Comparison of ENCODE assay signal across 11 mouse cellular contexts in the genomic region with DNA sequence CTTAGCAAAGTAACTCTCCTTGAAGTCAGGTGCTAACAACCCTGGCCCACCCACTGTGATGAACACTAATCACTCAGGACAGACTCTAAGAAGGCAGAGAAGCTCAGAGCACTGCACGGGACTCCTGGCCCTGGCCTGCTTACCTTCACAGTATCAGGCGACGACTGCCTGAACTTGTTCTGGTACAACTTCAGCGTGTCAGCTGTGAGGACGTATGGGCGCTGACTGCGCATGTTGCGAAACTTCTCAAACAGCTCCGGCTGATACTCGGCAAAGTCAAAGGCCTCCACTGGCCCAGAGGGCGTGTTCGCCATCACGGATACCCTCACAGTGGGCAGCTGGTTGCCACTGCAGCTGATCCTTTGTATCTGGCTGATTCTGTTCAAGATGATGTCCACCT. TPM values are rescaled to one million over a fixed set of nuclear protein-coding genes. Genes with fewer than 3 reads are reported as not detected.
"Had no signal": no experiment of that assay in that cellular context is flagged by ENCODE, and none has a peak within 500 bp of the region (broad histone marks: within the 10 kb centered on the region; RNA-seq: fewer than 3 reads in every experiment).

No protein-coding gene starts in this region.

- H3K9ac ChIP-seq: hindbrain, embryonic 15.5 days; lung, embryonic 15.5 days; midbrain, embryonic 13.5 days; stomach, embryonic 15.5 days had no signal

- ATAC-seq: intestine, embryonic 16.5 days; midbrain, embryonic 13.5 days had no signal

- H3K9me3 ChIP-seq: hindbrain, embryonic 15.5 days; lung, embryonic 15.5 days; midbrain, embryonic 13.5 days; stomach, embryonic 15.5 days had no signal

- H3K27me3 ChIP-seq: hindbrain, embryonic 15.5 days; lung, embryonic 15.5 days; midbrain, embryonic 13.5 days; stomach, embryonic 15.5 days had no signal

- H3K4me2 ChIP-seq: hindbrain, embryonic 15.5 days; lung, embryonic 15.5 days; midbrain, embryonic 13.5 days; stomach, embryonic 15.5 days had no signal

- H3K4me3 ChIP-seq: hindbrain, embryonic 15.5 days; left cerebral cortex, adult 2 months; lung, embryonic 15.5 days; midbrain, embryonic 13.5 days; stomach, embryonic 15.5 days had no signal

- H3K36me3 ChIP-seq: hindbrain, embryonic 15.5 days; midbrain, embryonic 13.5 days had no signal

- H3K4me1 ChIP-seq: hindbrain, embryonic 15.5 days; lung, embryonic 15.5 days; midbrain, embryonic 13.5 days; stomach, embryonic 15.5 days had no signal

- H3K27ac ChIP-seq: hindbrain, embryonic 15.5 days; left cerebral cortex, adult 2 months; lung, embryonic 15.5 days; midbrain, embryonic 13.5 days; stomach, embryonic 15.5 days had no signal

- DNase-seq: kidney, adult 8-10 months; kidney, postnatal 25 days; right cerebral cortex, postnatal 14 days; thymus, postnatal 36 days had no signal

RNA-seq across cellular contexts. Expression of gene Col6a3, which starts 42.7 kb away (rescaled TPM):
- total RNA-seq: megakaryocyte progenitor cell, adult 5-6 weeks had no signal
